Mouse (Mus musculus): ENCODE measurements at regions not wholly inside any gene's neighbourhood (a gene's known extent, or its start where the extent isn't known, plus 50 kb on each side); places are given as distances from the start of the nearest gene placed in this dataset.

DNA sequence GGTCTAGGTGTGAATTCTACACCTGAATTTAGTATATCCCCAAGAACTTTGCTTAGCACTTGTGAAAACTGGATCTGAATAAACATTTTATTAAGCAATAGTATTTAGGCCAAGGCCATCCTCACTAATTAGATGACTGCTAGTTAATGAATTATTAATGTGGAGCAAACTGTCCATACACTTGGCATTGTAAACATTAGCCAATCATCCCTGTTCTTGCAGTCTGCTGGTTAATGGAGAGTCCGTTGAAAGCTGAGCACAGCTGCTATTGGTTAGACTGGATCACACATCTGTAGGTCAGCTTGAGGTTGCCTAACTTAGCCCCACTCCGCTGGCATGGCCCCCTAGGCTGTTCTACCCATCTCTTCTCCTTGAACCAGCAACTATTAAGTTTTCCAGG is 826.2 kb upstream of the 4930452B06Rik start:
- Histone ChIP-seq H3K9me3 (no peaks in the 10 kb centered on the region), H3K4me1 (no peaks in the 10 kb centered on the region), H3K27ac (no peak overlapping the region), H3K9ac (no peak overlapping the region), H3K36me3 (no peaks in the 10 kb centered on the region), H3K4me3 (no peak overlapping the region), H3K27me3 (peaks cover 3% of the 10 kb centered on the region; the same call in 1 of the 2 replicates), H3K4me2 (no peak overlapping the region)
- ATAC-seq (ENCODE audit: insufficient number of reproducible peaks, low FRiP score, low TSS enrichment, low read depth): no peak
- 64% methylated on average over 2 of the region's 2 CpGs for WGBS

DNA sequence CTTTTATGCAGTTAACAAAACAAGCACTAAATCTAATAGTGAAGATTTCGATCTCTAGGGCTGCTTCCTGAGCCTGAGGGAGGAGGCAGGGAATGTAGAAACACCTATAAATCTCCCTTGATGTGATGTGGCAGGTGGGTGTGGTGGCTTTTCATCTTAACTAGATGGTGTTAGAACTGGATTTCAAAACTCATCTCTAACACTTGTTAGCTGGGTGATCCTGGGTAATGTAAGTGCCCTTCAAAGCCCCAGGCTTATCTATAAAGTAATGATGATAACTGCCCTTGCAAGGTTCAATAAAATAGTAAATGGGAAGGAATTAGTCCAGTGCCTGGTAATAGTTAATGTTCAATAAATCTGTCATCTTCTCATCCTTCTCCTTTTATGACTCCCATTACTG is 822.5 kb upstream of the 4930452B06Rik start:
- Histone ChIP-seq H3K4me2 (no peak overlapping the region), H3K27ac (no peak overlapping the region), H3K9me3 (no peaks in the 10 kb centered on the region), H3K36me3 (no peaks in the 10 kb centered on the region), H3K9ac (no peak overlapping the region), H3K27me3 (peaks cover 3% of the 10 kb centered on the region; the same call in 1 of the 2 replicates), H3K4me1 (no peaks in the 10 kb centered on the region), H3K4me3 (no peak overlapping the region)
- no peak for ATAC-seq (ENCODE audit: insufficient number of reproducible peaks, low FRiP score, low TSS enrichment, low read depth)
- 16% methylated on average over 1 of the region's 1 CpGs for WGBS

DNA sequence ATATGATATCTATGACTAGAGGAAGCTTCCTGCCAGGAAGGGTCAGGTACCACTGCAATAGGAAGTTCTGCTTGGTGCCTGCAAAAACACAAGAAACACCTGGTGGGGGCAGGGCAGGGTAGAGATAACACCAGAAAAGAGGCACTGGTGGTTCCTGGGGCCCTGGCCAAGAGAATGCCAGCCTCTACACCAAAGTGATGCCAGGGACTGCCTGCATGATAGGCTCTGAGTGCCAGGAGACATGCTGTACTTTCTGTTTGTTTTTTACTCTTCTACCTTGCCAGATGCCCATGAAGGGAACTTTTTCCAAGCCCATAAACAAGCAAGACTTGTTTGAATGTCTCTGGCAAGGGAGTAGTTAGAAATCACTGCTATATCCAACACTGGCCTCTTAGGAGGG is 812.9 kb upstream of the 4930452B06Rik start:
- Histone ChIP-seq H3K9ac (no peak overlapping the region), H3K4me1 (no peaks in the 10 kb centered on the region), H3K4me3 (no peak overlapping the region), H3K4me2 (no peak overlapping the region), H3K36me3 (no peaks in the 10 kb centered on the region), H3K27ac (no peak overlapping the region), H3K27me3 (no peaks in the 10 kb centered on the region), H3K9me3 (no peaks in the 10 kb centered on the region)
- no peak for ATAC-seq (ENCODE audit: insufficient number of reproducible peaks, low FRiP score, low TSS enrichment, low read depth)

DNA sequence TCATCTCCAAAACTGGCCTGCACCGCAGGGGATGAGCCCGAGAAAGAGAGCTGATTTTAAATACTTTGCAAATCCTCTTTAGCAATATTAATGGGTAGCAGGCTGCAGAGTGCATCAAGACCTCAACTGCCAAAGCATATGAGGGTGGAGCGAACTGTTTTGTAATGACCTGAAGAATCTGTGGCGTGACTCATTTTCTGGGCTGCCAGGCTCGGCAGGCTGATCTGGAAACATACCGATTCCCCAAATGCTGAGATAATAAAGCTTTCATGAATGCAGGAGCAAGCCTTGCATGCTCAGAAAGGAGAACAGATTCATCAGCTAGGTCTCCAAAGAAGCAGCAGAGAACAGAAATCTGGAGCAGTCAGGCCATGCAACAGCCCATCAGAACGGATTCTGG is 809.1 kb upstream of the 4930452B06Rik start:
- 73% methylated on average over 7 of the region's 7 CpGs for WGBS
- no peaks in the 10 kb centered on the region for H3K4me1 ChIP-seq
- H3K27ac ChIP-seq: no peak overlapping the region
- H3K27me3 ChIP-seq: no peaks in the 10 kb centered on the region
- H3K4me2 ChIP-seq: no peak overlapping the region
- ATAC-seq (ENCODE audit: insufficient number of reproducible peaks, low FRiP score, low TSS enrichment, low read depth): no peak
- H3K9ac ChIP-seq: no peak overlapping the region
- H3K9me3 ChIP-seq: no peaks in the 10 kb centered on the region
- H3K4me3 ChIP-seq: no peak overlapping the region
- no peaks in the 10 kb centered on the region for H3K36me3 ChIP-seq

DNA sequence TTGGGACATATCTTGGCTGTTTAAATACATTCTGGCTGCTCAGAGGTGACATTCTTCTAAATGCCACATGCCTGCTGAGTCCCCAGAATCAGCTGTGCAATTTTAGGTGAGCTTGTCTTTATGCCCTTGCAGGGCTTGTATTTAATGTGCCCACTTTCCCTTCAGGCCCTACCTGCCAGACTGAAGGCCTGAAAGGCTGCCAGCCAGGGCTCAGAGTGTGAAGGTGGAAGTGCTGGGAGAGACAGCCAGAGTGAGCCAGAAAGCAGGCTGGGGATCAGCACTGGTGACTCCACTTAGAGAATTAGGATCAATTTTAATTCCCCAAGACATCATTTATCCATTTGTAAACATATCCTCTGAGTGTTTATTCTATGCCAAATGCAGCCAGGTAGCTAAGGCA is 803.6 kb upstream of the 4930452B06Rik start:
- H3K4me2 ChIP-seq: no peak overlapping the region
- no peaks in the 10 kb centered on the region for H3K36me3 ChIP-seq
- no peak overlapping the region for H3K27ac ChIP-seq
- no peaks in the 10 kb centered on the region for H3K4me1 ChIP-seq
- H3K9me3 ChIP-seq: no peaks in the 10 kb centered on the region
- H3K9ac ChIP-seq: no peak overlapping the region
- no peak for ATAC-seq (ENCODE audit: insufficient number of reproducible peaks, low FRiP score, low TSS enrichment, low read depth)
- no peak overlapping the region for H3K4me3 ChIP-seq
- H3K27me3 ChIP-seq: no peaks in the 10 kb centered on the region

DNA sequence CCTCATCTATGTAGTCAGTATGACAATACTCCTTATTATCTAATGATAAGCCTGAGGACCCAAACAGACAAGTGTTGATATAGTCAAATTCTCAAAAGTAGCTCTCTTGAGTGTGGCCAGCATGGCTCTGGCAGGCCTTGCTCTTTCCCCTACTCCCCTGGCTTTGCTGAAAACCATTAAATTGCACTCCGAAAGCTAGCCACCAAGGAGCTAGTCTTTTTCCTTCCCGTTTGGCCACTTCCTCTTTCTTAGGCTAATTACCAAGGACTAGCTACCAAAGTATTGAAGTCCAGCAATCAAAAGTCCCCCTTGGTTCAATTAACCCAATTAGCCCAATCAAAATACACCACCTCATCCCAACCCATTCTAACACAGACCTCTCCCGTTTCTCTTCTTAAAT is 802.6 kb upstream of the 4930452B06Rik start:
- H3K4me1 ChIP-seq: no peaks in the 10 kb centered on the region
- H3K9me3 ChIP-seq: no peaks in the 10 kb centered on the region
- ATAC-seq (ENCODE audit: insufficient number of reproducible peaks, low FRiP score, low TSS enrichment, low read depth): no peak
- no peak overlapping the region for H3K4me3 ChIP-seq
- H3K4me2 ChIP-seq: no peak overlapping the region
- H3K27ac ChIP-seq: no peak overlapping the region
- H3K36me3 ChIP-seq: no peaks in the 10 kb centered on the region
- no peaks in the 10 kb centered on the region for H3K27me3 ChIP-seq
- no peak overlapping the region for H3K9ac ChIP-seq
- WGBS: 53% methylated on average over 3 of the region's 3 CpGs

DNA sequence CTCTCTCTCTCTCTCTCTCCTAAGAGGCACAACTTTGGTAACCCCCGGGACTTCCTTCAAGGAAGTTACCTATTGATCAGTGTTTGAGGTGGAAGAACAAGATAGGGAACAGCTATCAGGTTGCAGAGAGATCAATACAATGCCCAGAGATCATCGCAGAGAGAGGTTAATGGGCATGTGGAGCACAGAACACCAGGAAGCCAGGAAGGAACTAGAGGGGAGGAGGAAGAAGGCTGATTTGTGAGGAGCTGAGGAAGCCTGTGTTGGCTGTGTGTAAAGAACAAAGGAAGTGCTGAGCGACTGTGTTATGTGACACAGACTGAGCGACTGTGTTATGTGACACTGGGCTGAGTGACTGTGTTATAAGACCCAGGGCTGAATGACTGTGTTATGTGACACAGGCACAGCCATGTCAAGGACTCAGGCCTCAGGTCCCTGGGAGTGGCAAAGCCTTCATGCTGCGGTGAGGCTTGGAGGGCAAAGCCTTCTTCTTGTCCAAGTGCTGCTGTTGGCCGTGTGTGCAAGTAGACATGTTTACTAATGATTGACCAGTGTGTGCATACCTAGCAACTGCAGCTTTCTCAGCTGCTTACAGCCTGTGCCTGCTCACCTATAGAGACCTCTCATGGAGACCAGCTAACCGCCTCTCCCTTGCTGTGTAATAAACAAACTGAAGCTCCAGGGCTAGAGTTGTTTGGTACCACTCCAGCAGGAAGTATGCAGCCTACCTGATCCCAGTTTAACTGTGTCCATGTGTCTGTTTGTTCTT is 801.8 kb upstream of the 4930452B06Rik start:
- Histone ChIP-seq H3K4me2 (no peak overlapping the region), H3K4me1 (no peaks in the 10 kb centered on the region), H3K4me3 (no peak overlapping the region), H3K9me3 (no peaks in the 10 kb centered on the region), H3K9ac (no peak overlapping the region), H3K27me3 (no peaks in the 10 kb centered on the region), H3K36me3 (no peaks in the 10 kb centered on the region), H3K27ac (no peak overlapping the region)
- WGBS: 61% methylated on average over 7 of the region's 7 CpGs
- ATAC-seq (ENCODE audit: insufficient number of reproducible peaks, low FRiP score, low TSS enrichment, low read depth): 0 out of 2 replicates have a peak, but pooled peaks have one; percentile 55

DNA sequence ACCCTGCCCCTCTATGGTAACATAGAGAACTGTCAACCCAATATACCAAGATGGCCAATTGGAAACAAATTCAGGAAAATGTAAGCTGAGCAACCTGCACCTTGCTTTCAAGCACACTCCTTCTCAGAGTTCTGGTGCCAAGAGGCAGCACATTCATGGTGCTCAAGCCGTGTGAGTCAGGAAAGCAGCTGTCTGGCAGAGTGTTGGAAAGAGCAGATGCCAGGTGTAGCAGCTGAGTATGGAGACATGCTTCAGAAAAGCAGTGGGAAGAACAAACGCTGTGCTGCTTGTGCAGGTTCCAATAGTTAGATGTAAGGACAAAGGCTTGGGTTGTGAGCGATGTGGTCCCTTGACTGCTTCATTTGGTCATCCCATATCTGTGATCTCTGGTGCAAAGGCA is 794.0 kb upstream of the 4930452B06Rik start:
- no peak overlapping the region for H3K4me2 ChIP-seq
- H3K36me3 ChIP-seq: no peaks in the 10 kb centered on the region
- H3K4me3 ChIP-seq: no peak overlapping the region
- ATAC-seq (ENCODE audit: insufficient number of reproducible peaks, low FRiP score, low TSS enrichment, low read depth): no peak
- H3K9ac ChIP-seq: no peak overlapping the region
- H3K27ac ChIP-seq: no peak overlapping the region
- H3K9me3 ChIP-seq: no peaks in the 10 kb centered on the region
- 72% methylated on average over 3 of the region's 3 CpGs for WGBS
- no peaks in the 10 kb centered on the region for H3K4me1 ChIP-seq
- H3K27me3 ChIP-seq: no peaks in the 10 kb centered on the region

DNA sequence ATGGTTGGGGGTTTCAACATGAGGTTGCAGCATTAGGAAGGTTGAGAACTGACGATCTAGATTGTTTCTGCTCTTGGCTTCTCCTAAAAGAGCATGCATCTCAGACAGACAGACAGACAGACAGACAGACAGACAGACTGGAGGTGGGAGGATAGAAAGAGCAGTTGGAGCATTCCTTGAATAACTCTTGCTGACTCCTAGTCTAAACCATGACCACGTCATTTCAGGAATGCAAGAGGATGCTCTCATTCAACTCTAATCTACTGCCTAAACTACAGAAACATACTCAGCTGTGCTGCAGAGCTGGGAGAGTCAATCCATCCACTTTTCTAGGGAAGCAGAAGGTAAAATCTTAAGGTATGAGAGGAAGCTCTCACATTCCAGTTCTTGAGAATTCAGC is 792.8 kb upstream of the 4930452B06Rik start:
- 67% methylated on average over 2 of the region's 2 CpGs for WGBS

DNA sequence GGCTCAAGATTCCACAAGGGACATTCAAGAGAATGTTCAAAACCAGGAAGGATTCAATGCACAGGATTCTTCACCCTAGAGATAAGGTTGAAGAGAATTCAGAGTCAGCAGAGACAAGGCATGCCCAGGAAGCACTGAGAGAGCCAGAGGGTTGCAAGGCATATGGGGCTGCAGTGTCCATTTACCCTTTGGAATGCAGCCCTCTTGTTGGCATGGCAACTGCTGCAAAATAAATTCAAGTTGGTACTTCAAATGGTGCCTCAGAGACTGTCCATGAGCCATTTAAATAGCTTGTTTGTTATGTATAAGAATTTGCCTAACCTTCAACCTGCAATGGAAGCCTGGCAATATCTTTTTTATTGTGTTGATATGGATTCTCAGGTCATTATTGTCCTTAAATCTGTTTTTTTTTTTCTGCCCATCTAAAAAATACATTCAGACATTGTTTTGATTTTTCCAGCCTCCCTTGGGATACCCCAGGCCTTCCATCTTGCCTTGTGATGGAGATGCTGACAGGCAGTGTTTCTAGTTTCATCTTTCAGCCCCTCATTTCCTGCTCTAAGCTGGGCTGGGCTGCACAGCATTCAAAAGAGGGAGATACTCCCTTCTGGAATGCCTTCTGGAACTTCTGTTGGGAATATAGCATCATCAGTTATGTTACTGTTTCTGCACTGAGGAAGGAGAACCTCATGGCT is 791.9 kb upstream of the 4930452B06Rik start:
- no peaks in the 10 kb centered on the region for H3K4me1 ChIP-seq
- H3K9me3 ChIP-seq: no peaks in the 10 kb centered on the region
- H3K36me3 ChIP-seq: no peaks in the 10 kb centered on the region
- ATAC-seq (ENCODE audit: insufficient number of reproducible peaks, low FRiP score, low TSS enrichment, low read depth): no peak
- no peak overlapping the region for H3K27ac ChIP-seq
- H3K9ac ChIP-seq: no peak overlapping the region
- no peak overlapping the region for H3K4me2 ChIP-seq
- H3K27me3 ChIP-seq: no peaks in the 10 kb centered on the region
- H3K4me3 ChIP-seq: no peak overlapping the region

More for the DNA sequence above, 792.8 kb upstream of the 4930452B06Rik start:
- Histone ChIP-seq H3K4me3 (no peak overlapping the region), H3K4me2 (no peak overlapping the region), H3K36me3 (no peaks in the 10 kb centered on the region), H3K9me3 (no peaks in the 10 kb centered on the region), H3K27ac (no peak overlapping the region), H3K4me1 (no peaks in the 10 kb centered on the region), H3K9ac (no peak overlapping the region), H3K27me3 (no peaks in the 10 kb centered on the region)
- ATAC-seq (ENCODE audit: insufficient number of reproducible peaks, low FRiP score, low TSS enrichment, low read depth): no peak

DNA sequence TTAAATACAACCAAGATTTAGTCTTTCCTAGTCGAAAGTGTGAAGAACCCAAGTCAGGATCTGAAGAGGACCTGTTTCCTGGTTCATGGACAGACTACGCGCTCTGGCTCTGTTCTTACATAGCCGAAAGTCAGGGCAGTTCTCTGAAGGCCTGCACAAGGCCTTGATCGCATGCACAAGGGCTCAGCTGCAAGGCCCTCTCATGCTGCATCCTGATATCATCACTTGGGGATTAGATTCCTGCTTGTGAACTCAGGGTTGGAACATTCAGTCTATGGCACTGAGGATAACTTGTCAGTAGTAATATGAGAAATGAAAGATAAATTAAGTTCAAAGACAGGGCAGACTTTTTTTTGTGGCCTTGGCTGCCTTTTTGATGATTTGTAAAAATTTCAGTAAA is 789.9 kb upstream of the 4930452B06Rik start:
- no peak overlapping the region for H3K4me3 ChIP-seq
- H3K4me1 ChIP-seq: no peaks in the 10 kb centered on the region
- no peak overlapping the region for H3K4me2 ChIP-seq
- ATAC-seq (ENCODE audit: insufficient number of reproducible peaks, low FRiP score, low TSS enrichment, low read depth): no peak
- no peak overlapping the region for H3K27ac ChIP-seq
- 91% methylated on average over 5 of the region's 5 CpGs for whole genome bisulfite sequencing
- no peaks in the 10 kb centered on the region for H3K36me3 ChIP-seq
- no peaks in the 10 kb centered on the region for H3K9me3 ChIP-seq
- H3K9ac ChIP-seq: no peak overlapping the region
- no peaks in the 10 kb centered on the region for H3K27me3 ChIP-seq

DNA sequence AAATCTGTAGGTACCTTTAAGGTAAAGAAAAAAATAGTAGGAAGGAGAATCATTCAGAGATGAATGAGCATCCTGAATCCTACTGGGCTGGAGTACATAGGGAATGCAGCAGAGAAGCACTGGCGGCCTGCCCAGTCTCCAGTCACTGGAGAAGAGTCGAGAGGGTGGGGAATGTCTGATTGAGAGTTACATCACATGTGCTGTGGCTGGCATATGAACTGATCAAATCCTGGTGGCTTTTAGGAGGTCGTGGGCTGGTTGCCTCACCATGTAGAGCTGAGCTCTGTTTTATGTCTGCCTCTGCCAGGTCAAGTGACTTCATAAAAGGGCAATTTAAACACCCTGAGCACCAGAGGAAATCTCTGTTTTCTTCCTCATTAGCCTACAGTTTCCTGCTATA is 783.9 kb upstream of the 4930452B06Rik start:
- ATAC-seq (ENCODE audit: insufficient number of reproducible peaks, low FRiP score, low TSS enrichment, low read depth): no peak
- Histone ChIP-seq H3K4me3 (no peak overlapping the region), H3K9ac (no peak overlapping the region), H3K4me2 (no peak overlapping the region), H3K27ac (no peak overlapping the region), H3K9me3 (no peaks in the 10 kb centered on the region), H3K27me3 (no peaks in the 10 kb centered on the region), H3K36me3 (no peaks in the 10 kb centered on the region), H3K4me1 (peaks cover 6% of the 10 kb centered on the region; the same call in 1 of the 2 replicates)
- WGBS: 16% methylated on average over 3 of the region's 3 CpGs
